Mouse (Mus musculus) myocyte (in vitro differentiated cells): ENCODE measurements around the gene Kitl.

ENCODE experiments used
- CEBPB ChIP-seq: IDR thresholded peaks from 2 replicates; pipeline ENCODE4 v1.6.1; 2011; ENCODE audit warnings: mild to moderate bottlenecking, moderate library complexity; ENCODE audit not compliant: poor library complexity, insufficient read depth, severe bottlenecking
- E2F4 ChIP-seq: IDR thresholded peaks from one replicate; pipeline ENCODE4 v1.6.1; 2011; ENCODE audit warnings: mild to moderate bottlenecking, control low read depth, moderate library complexity; ENCODE audit not compliant: insufficient read depth
- MYOD1 ChIP-seq, 3 experiments: IDR thresholded peaks; one replicate each; pipeline ENCODE4 v1.6.1; 2011; ENCODE audit warnings: control low read depth in 2 of 3, low read depth in 2 of 3, mild to moderate bottlenecking in 2 of 3, moderate library complexity in 1 of 3; ENCODE audit not compliant: insufficient read length in 2 of 3, control insufficient read depth in 1 of 3
- POLR2A ChIP-seq: IDR thresholded peaks from one replicate; pipeline ENCODE4 v1.6.1; 2011; ENCODE audit warnings: low read depth, mild to moderate bottlenecking, control low read depth, moderate library complexity; ENCODE audit not compliant: insufficient read length
- REST ChIP-seq: IDR thresholded peaks from one replicate; pipeline ENCODE4 v1.6.1; 2011; ENCODE audit warnings: mild to moderate bottlenecking, control low read depth, moderate library complexity; ENCODE audit not compliant: insufficient read depth, insufficient read length
- TCF12 ChIP-seq: IDR thresholded peaks from one replicate; pipeline ENCODE4 v1.6.1; 2011; ENCODE audit warnings: mild to moderate bottlenecking, control low read depth; ENCODE audit not compliant: poor library complexity, insufficient read depth, severe bottlenecking
- USF1 ChIP-seq: IDR thresholded peaks from one replicate; pipeline ENCODE4 v1.6.1; 2011; ENCODE audit warnings: low read depth, mild to moderate bottlenecking, control low read depth, moderate library complexity

DNA sequence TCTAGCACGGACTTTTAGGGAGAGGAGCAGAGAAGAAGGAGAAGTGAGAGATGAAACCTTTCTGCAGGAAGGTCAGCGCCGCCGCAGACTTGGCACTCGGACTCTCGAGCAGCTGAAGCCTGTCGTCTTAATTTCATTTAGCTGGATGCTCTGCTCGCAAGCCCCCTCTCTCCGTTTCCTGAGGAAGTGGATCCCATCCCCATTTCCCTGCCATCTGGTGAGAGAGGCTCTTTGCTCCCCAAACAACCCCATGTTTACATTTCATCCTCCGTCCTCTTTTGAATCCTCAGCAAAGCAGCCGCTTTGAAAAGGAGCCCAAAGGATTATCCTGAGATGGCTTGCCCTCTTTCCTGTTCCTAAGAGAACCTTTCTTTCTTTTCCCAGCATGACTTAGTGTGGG, 16.2 kb downstream of the Kitl start:
- no peak for TF ChIP-seq POLR2A
- no peak for TF ChIP-seq REST
- TF ChIP-seq TCF12 = no peak
- TF ChIP-seq E2F4 = no peak
- no peak for TF ChIP-seq USF1
- TF ChIP-seq MYOD1 (IDR thresholded peaks at IDR 0.05; ENCODE audit: control insufficient read depth in 1 of 3, insufficient read length in 2 of 3, low read depth in 2 of 3) = no peak
- no peak for TF ChIP-seq CEBPB
